ENCODE assay signal across 1 mouse cellular context in genomic region chr2:91257126-91257980, GRCm38 (mm10).
TF ChIP-seq lines count a peak whose summit lies in the region.

No protein-coding gene starts in this region.

TF ChIP-seq in MEL, 35 proteins besides CTCF, POLR2A, EP300 and RAD21:
- TF ChIP-seq UBTF (IDR thresholded peaks at IDR 0.05; ENCODE audit: borderline replicate concordance, insufficient read depth, low read depth, low read length) (no peak), MAFK (IDR thresholded peaks at IDR 0.05; ENCODE audit: borderline replicate concordance, low read depth, low read length) (no peak), MAX (IDR thresholded peaks at IDR 0.05; ENCODE audit: low read length) (no peak), GATA1 (IDR thresholded peaks at IDR 0.05; ENCODE audit: low read depth, low read length) (no peak), GABPA (IDR thresholded peaks at IDR 0.05; ENCODE audit: low read depth, low read length) (no peak), USF1 (IDR thresholded peaks at IDR 0.05; ENCODE audit: low read depth, low read length) (0 out of 2 replicates have a peak, but pooled peaks have one; percentile 7), SIN3A (IDR thresholded peaks at IDR 0.05; ENCODE audit: low read length) (no peak; the same call in none of the 2 replicates), CHD2 (IDR thresholded peaks at IDR 0.05; ENCODE audit: low read length) (no peak)
